Mouse (Mus musculus) embryonic facial prominence, embryonic 12.5 days (tissue): ENCODE measurements at regions not wholly inside any gene's neighbourhood (a gene's known extent, or its start where the extent isn't known, plus 50 kb on each side); places are given as distances from the start of the nearest gene placed in this dataset.

ENCODE experiments used
- ATAC-seq: fragments of 200-750 bp; cut with Nextera tagmentation; 2 replicates; pipeline ENCODE4 v1.8.0; 2017; ENCODE audit not compliant: insufficient number of reproducible peaks, insufficient read depth, low FRiP score, low TSS enrichment
- H3K27ac ChIP-seq: fragments of 300-500 bp; sonication (generic); 2 replicates; pipeline ENCODE4 v1.5.1; 2016; ENCODE audit warnings: mild to moderate bottlenecking
- H3K27me3 ChIP-seq: fragments of 300-500 bp; sonication (generic); 2 replicates; pipeline ENCODE4 v1.6.1; 2016; ENCODE audit warnings: mild to moderate bottlenecking, moderate library complexity
- H3K36me3 ChIP-seq: fragments of 300-500 bp; sonication (generic); 2 replicates; pipeline ENCODE4 v1.6.1; 2016; ENCODE audit warnings: mild to moderate bottlenecking
- H3K4me1 ChIP-seq: fragments of 300-500 bp; sonication (generic); 2 replicates; pipeline ENCODE4 v1.6.1; 2016
- H3K4me2 ChIP-seq: fragments of 300-500 bp; sonication (generic); replicated peaks from 2 replicates; pipeline ENCODE4 v1.6.1; 2016; ENCODE audit warnings: mild to moderate bottlenecking, moderate library complexity
- H3K4me3 ChIP-seq: fragments of 300-500 bp; sonication (generic); 2 replicates; pipeline ENCODE4 v1.5.1; 2016; ENCODE audit warnings: mild to moderate bottlenecking
- H3K9ac ChIP-seq: fragments of 300-500 bp; sonication (generic); 2 replicates; pipeline ENCODE4 v1.6.1; 2016; ENCODE audit warnings: mild to moderate bottlenecking, moderate library complexity
- H3K9me3 ChIP-seq: fragments of 300-500 bp; sonication (generic); 2 replicates; pipeline ENCODE4 v1.6.1; 2016; ENCODE audit warnings: mild to moderate bottlenecking, moderate library complexity
- WGBS: fragments of 180-500 bp; shearing (Covaris S2); methylation state at CpG from one replicate; pipeline ENCODE4 v1.1.7; 2016; 5-methylcytosine and 5-hydroxymethylcytosine counted together

DNA sequence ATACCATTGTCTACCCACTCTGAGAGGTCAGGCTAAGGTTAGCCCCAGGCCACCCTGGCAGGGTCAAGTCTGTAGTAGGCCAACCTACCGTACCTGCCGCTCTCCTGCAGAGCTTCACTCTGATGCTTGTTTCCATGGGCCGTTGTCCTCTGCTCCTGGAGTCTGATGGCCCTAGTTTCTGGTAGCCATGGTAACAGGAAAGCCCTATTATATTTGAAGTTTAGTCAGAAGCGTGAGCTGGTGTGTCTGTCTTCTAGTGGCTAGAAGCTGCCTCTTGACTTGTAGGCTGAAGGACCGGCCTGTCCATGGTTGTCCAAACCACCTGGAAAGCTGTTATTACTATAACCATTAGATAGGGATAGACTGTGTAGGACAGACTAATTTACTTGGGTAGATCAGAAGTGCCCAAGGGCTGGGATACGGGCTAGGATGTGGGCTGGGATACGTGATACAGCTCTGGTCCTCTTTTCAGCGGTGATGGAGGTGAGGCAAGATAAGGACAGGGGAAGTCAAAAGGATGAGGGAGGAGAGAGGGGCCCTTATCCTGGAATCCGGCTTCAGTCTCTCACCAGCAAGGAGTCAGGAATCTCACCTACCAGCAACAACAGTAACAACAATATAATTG lies 58.5 kb upstream of the Zfp706 start:
- 88% methylated on average over 9 of the region's 9 CpGs for WGBS
- ATAC-seq = no peak; the same call in 1 of the 2 replicates
- H3K4me2 ChIP-seq = no peak overlapping the region

DNA sequence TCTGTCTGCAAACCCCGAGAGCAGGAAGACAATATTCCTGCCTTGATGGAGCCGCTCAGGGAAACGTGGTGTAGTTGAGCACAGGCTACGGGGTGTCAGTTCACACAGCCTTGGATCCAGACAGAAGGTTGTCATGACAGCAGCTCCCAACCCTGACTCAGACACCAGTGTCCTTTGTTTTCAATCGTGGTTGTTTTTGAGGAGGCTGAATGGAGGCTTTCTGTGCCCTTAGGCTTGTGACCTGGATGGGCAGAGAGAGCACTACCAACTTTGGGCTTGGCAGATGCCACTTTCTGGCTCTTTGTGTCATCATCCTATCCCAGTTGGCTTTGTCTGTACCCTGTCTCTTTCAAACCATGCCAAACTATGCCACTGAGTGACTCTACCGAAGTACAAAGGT lies 57.8 kb upstream of the Zfp706 start:
- Histone ChIP-seq H3K27ac (no peak overlapping the region), H3K9ac (no peak overlapping the region), H3K36me3 (no peaks in the 10 kb centered on the region), H3K27me3 (no peaks in the 10 kb centered on the region), H3K4me2 (no peak overlapping the region), H3K9me3 (no peaks in the 10 kb centered on the region), H3K4me1 (no peaks in the 10 kb centered on the region), H3K4me3 (no peak overlapping the region)
- WGBS = 72% methylated on average over 6 of the region's 6 CpGs
- ATAC-seq = no peak

More for the DNA sequence above, 58.5 kb upstream of the Zfp706 start:
- Histone ChIP-seq H3K9ac (no peak overlapping the region), H3K27me3 (no peaks in the 10 kb centered on the region), H3K27ac (no peak overlapping the region), H3K4me1 (no peaks in the 10 kb centered on the region), H3K9me3 (no peaks in the 10 kb centered on the region), H3K36me3 (no peaks in the 10 kb centered on the region), H3K4me3 (no peak overlapping the region)

DNA sequence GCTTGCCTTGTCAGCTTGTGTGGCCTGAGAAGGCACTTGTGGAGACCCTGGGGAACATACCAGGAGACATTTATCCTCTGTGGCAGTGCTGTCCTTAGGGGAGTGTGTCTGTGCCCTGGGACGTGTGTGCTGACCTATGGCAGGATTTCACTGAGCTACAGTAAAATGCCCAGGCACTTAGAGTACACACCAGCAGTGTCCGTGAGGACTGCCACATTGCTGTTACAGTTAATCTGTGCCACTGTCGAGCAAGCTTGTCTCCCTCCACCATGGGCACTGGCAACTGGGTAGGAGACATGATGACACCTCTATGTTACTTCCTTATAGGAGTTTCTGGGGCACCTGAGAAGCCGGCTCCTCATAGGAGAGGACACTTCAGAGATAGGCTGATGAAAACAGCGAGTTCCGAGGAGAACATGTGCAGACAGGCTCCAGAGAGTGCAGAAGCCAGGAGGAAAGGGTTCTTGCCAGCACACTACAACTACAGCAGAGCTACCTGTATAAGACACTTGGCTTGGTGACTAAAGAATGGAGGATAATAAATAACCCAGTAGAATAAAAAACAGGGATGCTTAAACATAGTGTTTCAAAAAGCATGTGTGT lies 56.3 kb upstream of the Zfp706 start:
- Histone ChIP-seq H3K27ac (no peak overlapping the region), H3K27me3 (no peaks in the 10 kb centered on the region), H3K9ac (no peak overlapping the region), H3K4me1 (no peaks in the 10 kb centered on the region), H3K9me3 (no peaks in the 10 kb centered on the region), H3K4me2 (no peak overlapping the region), H3K4me3 (no peak overlapping the region), H3K36me3 (no peaks in the 10 kb centered on the region)
- WGBS = 86% methylated on average over 6 of the region's 6 CpGs
- no peak for ATAC-seq

DNA sequence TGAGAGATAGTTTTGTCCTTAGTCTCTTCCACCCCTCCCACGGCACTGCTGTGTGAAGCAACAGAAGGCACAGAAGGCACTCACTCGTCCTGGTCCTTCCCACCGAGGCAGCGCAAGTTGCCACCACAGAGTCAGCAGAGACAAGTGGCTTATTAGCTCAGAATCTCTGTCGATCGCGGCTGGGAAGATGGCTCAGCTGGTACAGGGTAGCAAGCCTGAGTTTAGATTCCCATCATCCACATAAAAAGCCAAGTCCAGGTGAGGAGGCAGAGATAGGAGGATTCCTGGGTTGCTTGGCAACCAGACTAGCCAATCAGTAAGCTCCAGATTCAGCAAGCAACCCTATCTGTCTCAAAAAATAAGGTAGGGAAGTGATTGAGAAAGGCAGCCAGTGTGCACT lies 55.0 kb upstream of the Zfp706 start:
- H3K36me3 ChIP-seq = no peaks in the 10 kb centered on the region
- 82% methylated on average over 7 of the region's 7 CpGs for WGBS
- no peaks in the 10 kb centered on the region for H3K27me3 ChIP-seq
- no peak overlapping the region for H3K4me2 ChIP-seq
- no peak overlapping the region for H3K9ac ChIP-seq
- ATAC-seq = no peak
- H3K4me3 ChIP-seq = no peak overlapping the region
- H3K9me3 ChIP-seq = no peaks in the 10 kb centered on the region
- H3K4me1 ChIP-seq = no peaks in the 10 kb centered on the region
- no peak overlapping the region for H3K27ac ChIP-seq

DNA sequence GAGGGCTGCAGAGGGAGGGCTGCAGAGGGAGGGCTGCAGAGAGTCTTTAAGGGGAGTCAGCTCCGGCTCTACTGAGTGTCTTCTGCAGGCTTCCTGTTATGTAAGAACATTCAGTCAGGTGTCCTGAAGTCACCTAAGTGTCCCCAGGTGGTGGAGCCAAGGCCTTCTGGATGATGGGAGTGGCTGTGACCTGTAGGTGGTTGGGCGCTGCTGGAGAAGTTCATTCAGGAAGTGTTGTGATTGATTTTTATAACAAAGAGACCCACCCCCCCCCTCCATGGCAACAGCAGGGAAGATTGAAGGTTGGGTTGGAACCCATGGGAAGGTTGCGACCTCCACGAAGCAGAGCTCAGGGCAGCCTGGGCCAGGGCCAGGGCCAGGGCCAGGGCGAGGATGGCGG lies 53.9 kb upstream of the Zfp706 start:
- H3K9ac ChIP-seq = no peak overlapping the region
- H3K9me3 ChIP-seq = no peaks in the 10 kb centered on the region
- no peak for ATAC-seq
- H3K27me3 ChIP-seq = no peaks in the 10 kb centered on the region
- WGBS = 70% methylated on average over 6 of the region's 6 CpGs
- H3K4me2 ChIP-seq = no peak overlapping the region
- no peak overlapping the region for H3K27ac ChIP-seq
- H3K36me3 ChIP-seq = no peaks in the 10 kb centered on the region
- H3K4me1 ChIP-seq = no peaks in the 10 kb centered on the region
- H3K4me3 ChIP-seq = no peak overlapping the region

DNA sequence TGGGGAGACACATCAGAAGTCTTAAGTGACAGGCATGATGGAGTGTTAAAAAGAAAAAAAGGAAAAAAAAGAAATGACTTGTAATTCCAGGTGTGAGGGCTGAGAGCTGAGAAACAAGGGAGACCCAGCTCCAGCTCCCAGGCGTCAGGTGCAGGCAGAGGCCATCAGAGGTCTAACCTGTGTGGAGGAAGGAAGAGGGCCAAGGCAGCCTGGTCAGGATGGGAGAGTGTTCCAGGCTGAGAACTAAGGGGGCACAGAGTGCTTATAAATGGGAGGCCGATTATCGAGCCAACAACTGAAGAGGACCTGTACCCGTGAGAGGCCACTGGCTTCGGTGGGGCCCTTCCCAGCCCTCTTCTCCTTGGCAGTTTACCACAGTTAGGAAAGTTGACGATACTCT lies 53.3 kb upstream of the Zfp706 start:
- H3K9ac ChIP-seq = no peak overlapping the region
- no peak overlapping the region for H3K4me2 ChIP-seq
- no peak for ATAC-seq
- H3K9me3 ChIP-seq = no peaks in the 10 kb centered on the region
- H3K36me3 ChIP-seq = no peaks in the 10 kb centered on the region
- no peak overlapping the region for H3K4me3 ChIP-seq
- WGBS = 92% methylated on average over 6 of the region's 6 CpGs
- no peak overlapping the region for H3K27ac ChIP-seq
- H3K27me3 ChIP-seq = no peaks in the 10 kb centered on the region
- no peaks in the 10 kb centered on the region for H3K4me1 ChIP-seq
